Mouse (Mus musculus) hindbrain, embryonic 15.5 days (tissue): Measurements from ENCODE around the gene Rab36. TPM values are rescaled to one million over a fixed set of nuclear protein-coding genes. Genes with fewer than 3 reads are reported as not detected.

Experiments used
- ATAC-seq: fragments of 200-750 bp; cut with Nextera tagmentation; 2 replicates; pipeline ENCODE4 v1.8.0; 2017; ENCODE audit warnings: low read depth, moderate number of reproducible peaks, moderate TSS enrichment; ENCODE audit not compliant: low FRiP score
- H3K27ac ChIP-seq: fragments of 300-500 bp; sonication (generic); replicated peaks from 2 replicates; pipeline ENCODE4 v1.5.1; 2015; ENCODE audit warnings: mild to moderate bottlenecking, inconsistent platforms
- H3K27me3 ChIP-seq: fragments of 300-500 bp; sonication (generic); 2 replicates; pipeline ENCODE4 v1.6.1; 2015; ENCODE audit warnings: control low read depth, inconsistent platforms
- H3K36me3 ChIP-seq: fragments of 300-500 bp; sonication (generic); 2 replicates; pipeline ENCODE4 v1.6.1; 2015; ENCODE audit warnings: control low read depth, inconsistent platforms
- H3K4me1 ChIP-seq: fragments of 300-500 bp; sonication (generic); replicated peaks from 2 replicates; pipeline ENCODE4 v1.6.1; 2015; ENCODE audit warnings: control low read depth, inconsistent platforms
- H3K4me2 ChIP-seq: fragments of 300-500 bp; sonication (generic); 2 replicates; pipeline ENCODE4 v1.6.1; 2015; ENCODE audit warnings: moderate library complexity, mild to moderate bottlenecking, inconsistent platforms
- H3K4me3 ChIP-seq: fragments of 300-500 bp; sonication (generic); 2 replicates; pipeline ENCODE4 v1.5.1; 2015; ENCODE audit warnings: mild to moderate bottlenecking, inconsistent platforms
- H3K9ac ChIP-seq: fragments of 300-500 bp; sonication (generic); 2 replicates; pipeline ENCODE4 v1.6.1; 2015; ENCODE audit warnings: inconsistent platforms
- H3K9me3 ChIP-seq: fragments of 300-500 bp; sonication (generic); 2 replicates; pipeline ENCODE4 v1.6.1; 2016; ENCODE audit warnings: control low read depth, inconsistent platforms
- WGBS: fragments of 180-500 bp; shearing (Covaris S2); methylation state at CpG from one replicate; pipeline ENCODE4 v1.1.7; 2015; 5-methylcytosine and 5-hydroxymethylcytosine counted together
- polyA plus RNA-seq: library from polyadenylated mRNA; unstranded; fragments of >200 nt; fragmentation: Nextera tagmentation; extraction: Ambion mirVana; gene quantifications from 2 replicates; pipeline ENCODE4 v1.2.1, GENCODE M21; 2015

Gene Rab36
- polyA plus RNA-seq, 1 experiment from 2014 or later: 21.7 TPM

GRCm38 (mm10) chr10:75061341-75062188, 24.7 kb downstream of the Rab36 start:
- no peak for ATAC-seq
- Histone ChIP-seq H3K9me3 (no peaks in the 10 kb centered on the region), H3K4me2 (peak overlapping the region; percentile 92), H3K36me3 (no peaks in the 10 kb centered on the region), H3K4me3 (peak overlapping the region; percentile 64), H3K4me1 (peaks cover 72% of the 10 kb centered on the region), H3K27ac (peak overlapping the region; percentile 94), H3K9ac (peak overlapping the region; percentile 86), H3K27me3 (no peaks in the 10 kb centered on the region)
- 2% methylated on average over 71 of the region's 71 CpGs for WGBS

GRCm38 (mm10) chr10:75062189-75062561, 25.3 kb downstream of the Rab36 start:
- 15% methylated on average over 6 of the region's 6 CpGs for WGBS
- H3K9me3 ChIP-seq: no peaks in the 10 kb centered on the region

GRCm38 (mm10) chr10:75062621-75063020, 25.8 kb downstream of the Rab36 start:
- Histone ChIP-seq H3K4me3 (peak overlapping the region; percentile 64), H3K4me1 (peaks cover 78% of the 10 kb centered on the region), H3K4me2 (peak overlapping the region; percentile 92), H3K27me3 (no peaks in the 10 kb centered on the region), H3K9me3 (no peaks in the 10 kb centered on the region), H3K36me3 (no peaks in the 10 kb centered on the region), H3K27ac (no peak overlapping the region), H3K9ac (peak overlapping the region; percentile 86)
- 47% methylated on average over 6 of the region's 6 CpGs for WGBS
- ATAC-seq: no peak

More at GRCm38 (mm10) chr10:75062189-75062561, 25.3 kb downstream of the Rab36 start:
- Histone ChIP-seq H3K4me1 (peaks cover 74% of the 10 kb centered on the region), H3K27ac (no peak overlapping the region), H3K36me3 (no peaks in the 10 kb centered on the region), H3K27me3 (no peaks in the 10 kb centered on the region), H3K4me2 (peak overlapping the region; percentile 92), H3K9ac (peak overlapping the region; percentile 86), H3K4me3 (peak overlapping the region; percentile 64)
- ATAC-seq: no peak

- ATAC-seq: no peak
- 47% methylated on average over 12 of the region's 12 CpGs for WGBS
- Histone ChIP-seq H3K27me3 (no peaks in the 10 kb centered on the region), H3K27ac (no peak overlapping the region; the same call in 1 of the 2 replicates), H3K4me3 (peak overlapping the region; percentile 64), H3K9ac (peak overlapping the region; percentile 86), H3K9me3 (no peaks in the 10 kb centered on the region), H3K36me3 (no peaks in the 10 kb centered on the region), H3K4me2 (peak overlapping the region; percentile 92), H3K4me1 (peaks cover 86% of the 10 kb centered on the region)
These were observed 26.6 kb downstream of the Rab36 start for GRCm38 (mm10) chr10:75063301-75063965.

GRCm38 (mm10) chr10:75065691-75066090, 28.8 kb downstream of the Rab36 start:
- no peaks in the 10 kb centered on the region for H3K9me3 ChIP-seq
- H3K36me3 ChIP-seq: no peaks in the 10 kb centered on the region
- WGBS: 77% methylated on average over 6 of the region's 6 CpGs
- H3K9ac ChIP-seq: no peak overlapping the region
- no peak for ATAC-seq
- peaks cover 87% of the 10 kb centered on the region for H3K4me1 ChIP-seq
- H3K4me2 ChIP-seq: peak overlapping the region; percentile 92
- no peak overlapping the region for H3K27ac ChIP-seq
- H3K27me3 ChIP-seq: no peaks in the 10 kb centered on the region
- H3K4me3 ChIP-seq: no peak overlapping the region

GRCm38 (mm10) chr10:75067446-75067845, 30.6 kb downstream of the Rab36 start:
- no peak overlapping the region for H3K4me3 ChIP-seq
- no peaks in the 10 kb centered on the region for H3K27me3 ChIP-seq
- H3K4me1 ChIP-seq: peaks cover 89% of the 10 kb centered on the region
- H3K9me3 ChIP-seq: no peaks in the 10 kb centered on the region
- H3K4me2 ChIP-seq: no peak overlapping the region
- H3K36me3 ChIP-seq: no peaks in the 10 kb centered on the region
- ATAC-seq: no peak
- H3K9ac ChIP-seq: no peak overlapping the region
- no peak overlapping the region for H3K27ac ChIP-seq

GRCm38 (mm10) chr10:75068086-75068485, 31.2 kb downstream of the Rab36 start:
- no peak for ATAC-seq
- 58% methylated on average over 2 of the region's 2 CpGs for WGBS
- H3K36me3 ChIP-seq: no peaks in the 10 kb centered on the region
- H3K9ac ChIP-seq: no peak overlapping the region
- H3K4me2 ChIP-seq: no peak overlapping the region
- no peaks in the 10 kb centered on the region for H3K9me3 ChIP-seq
- H3K27ac ChIP-seq: no peak overlapping the region
- no peak overlapping the region for H3K4me3 ChIP-seq
- H3K4me1 ChIP-seq: peaks cover 86% of the 10 kb centered on the region
- no peaks in the 10 kb centered on the region for H3K27me3 ChIP-seq

- Histone ChIP-seq H3K36me3 (no peaks in the 10 kb centered on the region), H3K9me3 (no peaks in the 10 kb centered on the region), H3K4me2 (no peak overlapping the region), H3K27me3 (no peaks in the 10 kb centered on the region), H3K9ac (no peak overlapping the region), H3K4me3 (no peak overlapping the region), H3K27ac (no peak overlapping the region), H3K4me1 (peaks cover 79% of the 10 kb centered on the region)
- ATAC-seq: no peak
- 69% methylated on average over 12 of the region's 12 CpGs for WGBS
These were observed 31.9 kb downstream of the Rab36 start for GRCm38 (mm10) chr10:75068624-75069328.

GRCm38 (mm10) chr10:75070281-75070976, 33.6 kb downstream of the Rab36 start:
- H3K36me3 ChIP-seq: no peaks in the 10 kb centered on the region
- no peak overlapping the region for H3K4me2 ChIP-seq
- no peak overlapping the region for H3K9ac ChIP-seq
- H3K9me3 ChIP-seq: no peaks in the 10 kb centered on the region
- H3K4me3 ChIP-seq: no peak overlapping the region
- no peak overlapping the region for H3K27ac ChIP-seq
- no peaks in the 10 kb centered on the region for H3K27me3 ChIP-seq
- ATAC-seq: no peak
- 63% methylated on average over 11 of the region's 11 CpGs for WGBS
- H3K4me1 ChIP-seq: peaks cover 63% of the 10 kb centered on the region

GRCm38 (mm10) chr10:75075665-75076064, 38.8 kb downstream of the Rab36 start:
- no peak overlapping the region for H3K27ac ChIP-seq
- H3K36me3 ChIP-seq: no peaks in the 10 kb centered on the region
- no peak overlapping the region for H3K4me3 ChIP-seq
- ATAC-seq: no peak
- no peak overlapping the region for H3K9ac ChIP-seq
- H3K27me3 ChIP-seq: no peaks in the 10 kb centered on the region
- H3K4me2 ChIP-seq: no peak overlapping the region
- no peaks in the 10 kb centered on the region for H3K9me3 ChIP-seq
- H3K4me1 ChIP-seq: peaks cover 34% of the 10 kb centered on the region
- WGBS: 87% methylated on average over 5 of the region's 5 CpGs

GRCm38 (mm10) chr10:75078174-75079128, 41.6 kb downstream of the Rab36 start:
- ATAC-seq: no peak
- Histone ChIP-seq H3K9me3 (no peaks in the 10 kb centered on the region), H3K27me3 (no peaks in the 10 kb centered on the region), H3K9ac (no peak overlapping the region), H3K4me2 (no peak overlapping the region), H3K36me3 (no peaks in the 10 kb centered on the region), H3K4me1 (peaks cover 14% of the 10 kb centered on the region; the same call in 1 of the 2 replicates), H3K4me3 (no peak overlapping the region), H3K27ac (no peak overlapping the region)
- WGBS: 85% methylated on average over 14 of the region's 14 CpGs
